Mouse (Mus musculus) kidney, embryonic 15.5 days (tissue): ENCODE measurements at regions not wholly inside any gene's neighbourhood (a gene's known extent, or its start where the extent isn't known, plus 50 kb on each side); places are given as distances from the start of the nearest gene placed in this dataset.

Experiments used
- ATAC-seq: fragments of 200-750 bp; cut with Nextera tagmentation; replicated peaks from 2 replicates; pipeline ENCODE4 v1.8.0; 2017; ENCODE audit warnings: moderate TSS enrichment; ENCODE audit not compliant: low FRiP score
- H3K27ac ChIP-seq: fragments of 300-500 bp; sonication (generic); 2 replicates; pipeline ENCODE4 v1.5.1; 2015; ENCODE audit warnings: mild to moderate bottlenecking, inconsistent platforms
- H3K27me3 ChIP-seq: fragments of 300-500 bp; sonication (generic); 2 replicates; pipeline ENCODE4 v1.6.1; 2015; ENCODE audit warnings: inconsistent platforms
- H3K36me3 ChIP-seq: fragments of 300-500 bp; sonication (generic); 2 replicates; pipeline ENCODE4 v1.6.1; 2015; ENCODE audit warnings: inconsistent platforms
- H3K4me1 ChIP-seq: fragments of 300-500 bp; sonication (generic); 2 replicates; pipeline ENCODE4 v1.6.1; 2015; ENCODE audit warnings: inconsistent platforms
- H3K4me2 ChIP-seq: fragments of 300-500 bp; sonication (generic); 2 replicates; pipeline ENCODE4 v1.6.1; 2015; ENCODE audit warnings: moderate library complexity, mild to moderate bottlenecking, inconsistent platforms
- H3K4me3 ChIP-seq: fragments of 300-500 bp; sonication (generic); replicated peaks from 2 replicates; pipeline ENCODE4 v1.5.1; 2015; ENCODE audit warnings: mild to moderate bottlenecking, inconsistent platforms
- H3K9ac ChIP-seq: fragments of 300-500 bp; sonication (generic); 2 replicates; pipeline ENCODE4 v1.6.1; 2015; ENCODE audit warnings: mild to moderate bottlenecking, inconsistent platforms
- H3K9me3 ChIP-seq: fragments of 300-500 bp; sonication (generic); replicated peaks from 2 replicates; pipeline ENCODE4 v1.6.1; 2016; ENCODE audit warnings: inconsistent platforms
- WGBS: fragments of 180-500 bp; shearing (Covaris S2); methylation state at CpG from one replicate; pipeline ENCODE4 v1.1.7; 2015; ENCODE audit warnings: mixed read lengths; 5-methylcytosine and 5-hydroxymethylcytosine counted together

DNA sequence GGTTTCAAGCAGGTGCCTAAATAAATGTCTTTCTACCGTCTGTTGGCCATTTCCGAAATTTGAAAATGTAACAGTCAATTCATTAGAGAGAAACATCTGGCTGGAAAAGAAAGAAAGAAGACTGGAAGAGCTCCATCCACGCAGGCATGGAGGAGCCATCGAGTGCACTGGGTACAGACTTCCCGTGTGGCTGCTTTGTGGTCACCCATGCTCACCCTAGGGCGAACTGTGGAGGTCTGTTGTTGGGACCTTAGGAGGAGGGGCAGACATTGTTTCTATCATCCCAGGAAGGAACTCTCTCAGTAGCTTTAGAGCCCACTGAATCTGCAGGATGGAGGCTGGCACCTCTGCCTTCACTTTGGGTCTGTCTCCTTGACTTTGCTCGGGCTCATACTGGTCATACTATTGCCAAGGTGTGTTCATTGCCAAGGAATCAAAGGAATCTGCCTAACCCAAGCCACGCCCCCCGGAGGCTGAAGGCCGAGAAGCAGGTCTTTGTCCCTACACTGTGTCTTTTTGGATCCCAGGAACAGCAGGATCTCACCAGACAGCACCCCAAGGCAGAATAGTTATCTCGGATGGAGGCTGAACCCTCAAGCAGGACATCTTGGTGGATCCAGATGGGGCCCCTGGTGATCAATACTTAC lies 54.3 kb upstream of the Kcng1 start:
- 88% methylated on average over 11 of the region's 11 CpGs for WGBS
- no peak overlapping the region for H3K4me2 ChIP-seq
- H3K27me3 ChIP-seq: no peaks in the 10 kb centered on the region
- H3K4me1 ChIP-seq: peaks cover 14% of the 10 kb centered on the region
- no peak overlapping the region for H3K4me3 ChIP-seq
- no peak overlapping the region for H3K9ac ChIP-seq
- no peaks in the 10 kb centered on the region for H3K36me3 ChIP-seq
- ATAC-seq: no peak
- no peaks in the 10 kb centered on the region for H3K9me3 ChIP-seq
- H3K27ac ChIP-seq: no peak overlapping the region

DNA sequence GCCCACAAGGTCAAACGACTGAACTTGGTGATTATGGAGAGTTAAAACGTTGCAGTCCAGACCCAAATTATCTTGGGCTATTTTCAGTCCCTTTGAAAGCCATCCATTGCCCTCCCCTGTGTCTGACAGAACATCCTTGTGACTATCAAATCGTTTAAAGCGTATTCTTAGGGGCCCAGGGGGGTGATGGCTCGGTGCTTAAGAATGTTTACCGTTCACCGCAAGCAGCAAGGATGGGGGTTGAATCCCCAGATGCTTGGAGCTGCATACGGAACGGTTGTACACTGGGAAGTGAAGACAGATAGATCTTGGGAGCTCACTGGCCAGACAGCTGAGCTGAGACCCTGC lies 52.7 kb upstream of the Kcng1 start:
- H3K9ac ChIP-seq: no peak overlapping the region
- ATAC-seq: no peak
- no peaks in the 10 kb centered on the region for H3K9me3 ChIP-seq
- H3K4me1 ChIP-seq: peaks cover 14% of the 10 kb centered on the region
- no peaks in the 10 kb centered on the region for H3K27me3 ChIP-seq
- no peak overlapping the region for H3K4me3 ChIP-seq
- 41% methylated on average over 9 of the region's 9 CpGs for whole genome bisulfite sequencing
- no peak overlapping the region for H3K4me2 ChIP-seq
- H3K27ac ChIP-seq: no peak overlapping the region
- no peaks in the 10 kb centered on the region for H3K36me3 ChIP-seq

DNA sequence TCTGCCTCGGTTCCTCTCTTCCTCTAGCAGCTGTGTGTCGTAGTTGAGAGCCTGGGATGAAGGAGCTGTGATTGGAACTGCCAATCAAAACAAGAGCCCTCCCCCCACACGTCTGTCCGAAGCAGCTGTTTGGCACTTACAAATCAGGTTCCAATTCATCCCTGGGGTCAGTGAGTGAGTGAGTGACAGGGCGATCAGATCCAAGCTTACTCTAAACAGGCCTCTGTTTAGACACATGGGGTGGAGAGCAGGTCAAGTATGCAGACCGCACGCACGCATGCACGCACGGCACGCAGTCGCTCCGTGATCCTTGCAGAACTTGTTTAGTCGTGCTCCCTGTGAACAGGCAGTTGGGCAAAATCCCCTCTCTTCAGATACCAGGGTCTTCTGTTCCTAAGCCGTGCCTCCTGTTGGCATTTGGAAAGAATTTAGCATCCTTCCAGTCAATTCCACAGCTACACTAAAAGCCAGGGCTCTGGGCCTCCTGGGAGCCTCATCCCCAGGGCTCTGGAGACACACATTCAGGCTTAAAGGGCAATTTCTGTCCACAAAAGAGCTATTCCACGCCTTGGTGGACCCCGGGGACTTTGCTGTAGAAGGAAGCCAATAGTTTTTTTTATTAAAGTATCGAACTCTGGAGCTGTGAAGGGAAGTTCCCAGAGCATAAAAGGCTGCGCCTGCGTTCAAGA lies 52.2 kb upstream of the Kcng1 start:
- Histone ChIP-seq H3K9ac (no peak overlapping the region), H3K4me2 (no peak overlapping the region), H3K4me3 (no peak overlapping the region), H3K36me3 (no peaks in the 10 kb centered on the region), H3K9me3 (no peaks in the 10 kb centered on the region), H3K27me3 (no peaks in the 10 kb centered on the region), H3K4me1 (peaks cover 14% of the 10 kb centered on the region), H3K27ac (no peak overlapping the region)
- WGBS: 61% methylated on average over 20 of the region's 20 CpGs
- ATAC-seq: no peak

DNA sequence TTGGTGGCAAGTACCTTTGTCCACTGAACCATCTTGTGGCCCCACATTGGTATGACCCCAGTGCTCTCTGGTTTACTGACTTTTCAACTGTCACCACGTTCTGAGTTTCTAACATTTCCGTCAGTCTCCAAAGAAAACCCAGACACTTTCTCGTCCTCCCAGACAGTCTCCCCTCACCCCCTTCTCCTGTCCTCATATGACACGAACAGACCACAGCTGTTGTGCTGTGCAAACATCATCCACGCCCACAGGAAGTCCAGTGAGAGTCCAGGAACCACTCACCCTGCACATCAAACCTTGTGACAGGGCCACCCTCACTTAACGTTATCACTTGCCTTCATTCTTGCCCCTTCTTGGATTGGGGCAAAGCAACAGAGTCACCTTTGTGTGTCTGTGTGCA lies 51.4 kb upstream of the Kcng1 start:
- no peak for ATAC-seq
- Histone ChIP-seq H3K27me3 (no peaks in the 10 kb centered on the region), H3K4me1 (peaks cover 14% of the 10 kb centered on the region), H3K4me3 (no peak overlapping the region), H3K4me2 (no peak overlapping the region), H3K9ac (no peak overlapping the region), H3K9me3 (no peaks in the 10 kb centered on the region), H3K27ac (no peak overlapping the region), H3K36me3 (no peaks in the 10 kb centered on the region)
- WGBS: 21% methylated on average over 6 of the region's 6 CpGs
